Mouse (Mus musculus): Measurements from ENCODE around the gene Wdr43.

Wdr43 gene

GRCm38 (mm10) chr17:71705550-71706480 lies 90.1 kb downstream of the Wdr43 start:
- no peak for DNase-seq (ENCODE audit: low spot score)

- DNase-seq (ENCODE audit: low spot score), result no peak
Measured at GRCm38 (mm10) chr17:71707715-71708114, 92.0 kb downstream of the Wdr43 start.

All from ovary, postnatal 36 days (tissue).